Mouse (Mus musculus): Measurements from ENCODE around the gene Fbxl18. TPM values are rescaled to one million over a fixed set of nuclear protein-coding genes. Genes with fewer than 3 reads are reported as not detected.

Fbxl18 gene
- polyA plus RNA-seq, 1 experiment from 2014 or later: 13.0 TPM

- peak; percentile 74 for ATAC-seq (ENCODE audit: insufficient number of reproducible peaks, insufficient read depth, low FRiP score, low TSS enrichment, low read depth)
- no peak overlapping the region for H3K4me2 ChIP-seq
- no peak overlapping the region for H3K4me3 ChIP-seq (replicated peaks)
- no peak overlapping the region for H3K9ac ChIP-seq (replicated peaks)
- peak overlapping the region; percentile 83 for H3K27ac ChIP-seq
- peaks cover 20% of the 10 kb centered on the region for H3K4me1 ChIP-seq (replicated peaks)
- no peaks in the 10 kb centered on the region for H3K27me3 ChIP-seq
- WGBS: 32% methylated on average over 13 of the region's 13 CpGs
- peaks cover 61% of the 10 kb centered on the region for H3K36me3 ChIP-seq
- no peaks in the 10 kb centered on the region for H3K9me3 ChIP-seq
These were observed 25.8 kb downstream of the Fbxl18 start for GRCm38 (mm10) chr5:142869463-142869862.

- H3K9ac ChIP-seq (replicated peaks): no peak overlapping the region
- no peaks in the 10 kb centered on the region for H3K27me3 ChIP-seq
- no peak overlapping the region for H3K4me2 ChIP-seq
- H3K36me3 ChIP-seq: no peaks in the 10 kb centered on the region
- H3K4me3 ChIP-seq (replicated peaks): no peak overlapping the region
- peaks cover 16% of the 10 kb centered on the region; the same call in 1 of the 2 replicates for H3K4me1 ChIP-seq (replicated peaks)
- peaks cover 10% of the 10 kb centered on the region for H3K9me3 ChIP-seq
- WGBS: 53% methylated on average over 16 of the region's 16 CpGs
- H3K27ac ChIP-seq: no peak overlapping the region
- ATAC-seq (ENCODE audit: insufficient number of reproducible peaks, insufficient read depth, low FRiP score, low TSS enrichment, low read depth): no peak
These were observed 37.4 kb downstream of the Fbxl18 start for GRCm38 (mm10) chr5:142857763-142858229.

GRCm38 (mm10) chr5:142856408-142856807 lies 38.8 kb downstream of the Fbxl18 start:
- no peak for ATAC-seq (ENCODE audit: insufficient number of reproducible peaks, insufficient read depth, low FRiP score, low TSS enrichment, low read depth)
- Histone ChIP-seq H3K27me3 (no peaks in the 10 kb centered on the region), H3K4me2 (no peak overlapping the region), H3K36me3 (no peaks in the 10 kb centered on the region), H3K4me3 (replicated peaks) (no peak overlapping the region), H3K4me1 (replicated peaks) (0 out of 2 replicates have a peak, but pooled peaks cover 7% of the 10 kb centered on the region), H3K27ac (no peak overlapping the region), H3K9me3 (peaks cover 10% of the 10 kb centered on the region), H3K9ac (replicated peaks) (no peak overlapping the region)
- WGBS: 80% methylated on average over 4 of the region's 4 CpGs

GRCm38 (mm10) chr5:142854877-142855276 lies 40.3 kb downstream of the Fbxl18 start:
- Histone ChIP-seq H3K9me3 (peaks cover 10% of the 10 kb centered on the region), H3K27me3 (no peaks in the 10 kb centered on the region), H3K4me2 (no peak overlapping the region), H3K27ac (no peak overlapping the region), H3K36me3 (no peaks in the 10 kb centered on the region), H3K9ac (replicated peaks) (no peak overlapping the region), H3K4me1 (replicated peaks) (0 out of 2 replicates have a peak, but pooled peaks cover 7% of the 10 kb centered on the region), H3K4me3 (replicated peaks) (no peak overlapping the region)
- 80% methylated on average over 10 of the region's 10 CpGs for WGBS
- ATAC-seq (ENCODE audit: insufficient number of reproducible peaks, insufficient read depth, low FRiP score, low TSS enrichment, low read depth): no peak

- no peak overlapping the region for H3K27ac ChIP-seq
- peaks cover 10% of the 10 kb centered on the region for H3K9me3 ChIP-seq
- H3K4me2 ChIP-seq: no peak overlapping the region
- 0 out of 2 replicates have a peak, but pooled peaks cover 7% of the 10 kb centered on the region for H3K4me1 ChIP-seq (replicated peaks)
- no peak overlapping the region for H3K4me3 ChIP-seq (replicated peaks)
- H3K9ac ChIP-seq (replicated peaks): no peak overlapping the region
- WGBS: 76% methylated on average over 6 of the region's 6 CpGs
- no peak for ATAC-seq (ENCODE audit: insufficient number of reproducible peaks, insufficient read depth, low FRiP score, low TSS enrichment, low read depth)
- no peaks in the 10 kb centered on the region for H3K36me3 ChIP-seq
- H3K27me3 ChIP-seq: no peaks in the 10 kb centered on the region
These were observed 41.6 kb downstream of the Fbxl18 start for GRCm38 (mm10) chr5:142853585-142853984.

- H3K27me3 ChIP-seq: no peaks in the 10 kb centered on the region
- H3K4me1 ChIP-seq (replicated peaks): no peaks in the 10 kb centered on the region
- no peak overlapping the region for H3K27ac ChIP-seq
- H3K4me2 ChIP-seq: no peak overlapping the region
- no peaks in the 10 kb centered on the region for H3K36me3 ChIP-seq
- H3K9me3 ChIP-seq: peaks cover 9% of the 10 kb centered on the region
- WGBS: 43% methylated on average over 5 of the region's 5 CpGs
- no peak overlapping the region for H3K9ac ChIP-seq (replicated peaks)
- ATAC-seq (ENCODE audit: insufficient number of reproducible peaks, insufficient read depth, low FRiP score, low TSS enrichment, low read depth): no peak
- H3K4me3 ChIP-seq (replicated peaks): no peak overlapping the region
These were observed 43.6 kb downstream of the Fbxl18 start for GRCm38 (mm10) chr5:142851681-142852049.

- Histone ChIP-seq H3K27ac (no peak overlapping the region), H3K4me2 (no peak overlapping the region), H3K9ac (replicated peaks) (no peak overlapping the region), H3K4me1 (replicated peaks) (no peaks in the 10 kb centered on the region), H3K36me3 (no peaks in the 10 kb centered on the region), H3K9me3 (peaks cover 4% of the 10 kb centered on the region; the same call in 1 of the 2 replicates), H3K27me3 (no peaks in the 10 kb centered on the region), H3K4me3 (replicated peaks) (no peak overlapping the region)
- no peak for ATAC-seq (ENCODE audit: insufficient number of reproducible peaks, insufficient read depth, low FRiP score, low TSS enrichment, low read depth)
- 83% methylated on average over 7 of the region's 7 CpGs for WGBS
These were observed 44.1 kb downstream of the Fbxl18 start for GRCm38 (mm10) chr5:142850916-142851680.

- Histone ChIP-seq H3K9ac (replicated peaks) (no peak overlapping the region), H3K9me3 (peaks cover 4% of the 10 kb centered on the region; the same call in 1 of the 2 replicates), H3K27me3 (no peaks in the 10 kb centered on the region), H3K27ac (no peak overlapping the region), H3K4me1 (replicated peaks) (no peaks in the 10 kb centered on the region), H3K4me3 (replicated peaks) (no peak overlapping the region), H3K4me2 (no peak overlapping the region), H3K36me3 (no peaks in the 10 kb centered on the region)
- no peak for ATAC-seq (ENCODE audit: insufficient number of reproducible peaks, insufficient read depth, low FRiP score, low TSS enrichment, low read depth)
- 73% methylated on average over 9 of the region's 9 CpGs for WGBS
These were observed 44.7 kb downstream of the Fbxl18 start for GRCm38 (mm10) chr5:142850476-142850875.

- WGBS: 90% methylated on average over 7 of the region's 7 CpGs
- no peak for ATAC-seq (ENCODE audit: insufficient number of reproducible peaks, insufficient read depth, low FRiP score, low TSS enrichment, low read depth)
- H3K36me3 ChIP-seq: no peaks in the 10 kb centered on the region
- no peaks in the 10 kb centered on the region for H3K27me3 ChIP-seq
- no peaks in the 10 kb centered on the region for H3K9me3 ChIP-seq
- no peaks in the 10 kb centered on the region for H3K4me1 ChIP-seq (replicated peaks)
- no peak overlapping the region for H3K27ac ChIP-seq
- no peak overlapping the region for H3K4me2 ChIP-seq
- no peak overlapping the region for H3K9ac ChIP-seq (replicated peaks)
- H3K4me3 ChIP-seq (replicated peaks): no peak overlapping the region
These were observed 46.3 kb downstream of the Fbxl18 start for GRCm38 (mm10) chr5:142848911-142849310.

GRCm38 (mm10) chr5:142848149-142848548 lies 47.1 kb downstream of the Fbxl18 start:
- no peaks in the 10 kb centered on the region for H3K4me1 ChIP-seq (replicated peaks)
- H3K27me3 ChIP-seq: no peaks in the 10 kb centered on the region
- H3K36me3 ChIP-seq: no peaks in the 10 kb centered on the region
- WGBS: 74% methylated on average over 3 of the region's 3 CpGs
- H3K27ac ChIP-seq: no peak overlapping the region
- no peak overlapping the region for H3K9ac ChIP-seq (replicated peaks)
- H3K4me2 ChIP-seq: no peak overlapping the region
- H3K4me3 ChIP-seq (replicated peaks): no peak overlapping the region
- no peak for ATAC-seq (ENCODE audit: insufficient number of reproducible peaks, insufficient read depth, low FRiP score, low TSS enrichment, low read depth)
- H3K9me3 ChIP-seq: no peaks in the 10 kb centered on the region

GRCm38 (mm10) chr5:142844467-142844866 lies 50.8 kb downstream of the Fbxl18 start:
- peaks cover 15% of the 10 kb centered on the region for H3K4me1 ChIP-seq (replicated peaks)
- 60% methylated on average over 8 of the region's 8 CpGs for WGBS
- no peak overlapping the region for H3K4me2 ChIP-seq
- no peak overlapping the region for H3K9ac ChIP-seq (replicated peaks)
- no peak for ATAC-seq (ENCODE audit: insufficient number of reproducible peaks, insufficient read depth, low FRiP score, low TSS enrichment, low read depth)
- H3K9me3 ChIP-seq: no peaks in the 10 kb centered on the region
- H3K36me3 ChIP-seq: no peaks in the 10 kb centered on the region
- H3K27ac ChIP-seq: no peak overlapping the region
- no peaks in the 10 kb centered on the region for H3K27me3 ChIP-seq
- H3K4me3 ChIP-seq (replicated peaks): no peak overlapping the region
